Mouse (Mus musculus) limb, embryonic 12.5 days (tissue): Measurements from ENCODE around the gene Arvcf. TPM values are rescaled to one million over a fixed set of nuclear protein-coding genes. Genes with fewer than 3 reads are reported as not detected.
A peak's percentile ranks its signal among the peaks of the same experiment; 100 is the strongest.

Experiments
- ATAC-seq: fragments of 200-750 bp; cut with Nextera tagmentation; 2 replicates; pipeline ENCODE4 v1.8.0; 2017; ENCODE audit warnings: low read depth, moderate TSS enrichment; ENCODE audit not compliant: insufficient number of reproducible peaks, insufficient read depth, low FRiP score, low TSS enrichment
- H3K27ac ChIP-seq: fragments of 300-500 bp; sonication (generic); 2 replicates; pipeline ENCODE4 v1.5.1; 2016; ENCODE audit warnings: mild to moderate bottlenecking, moderate library complexity
- H3K27me3 ChIP-seq: fragments of 300-500 bp; sonication (generic); 2 replicates; pipeline ENCODE4 v1.6.1; 2016; ENCODE audit warnings: mild to moderate bottlenecking, moderate library complexity
- H3K36me3 ChIP-seq: fragments of 300-500 bp; sonication (generic); 2 replicates; pipeline ENCODE4 v1.6.1; 2016; ENCODE audit warnings: mild to moderate bottlenecking, moderate library complexity
- H3K4me1 ChIP-seq: fragments of 300-500 bp; sonication (generic); replicated peaks from 2 replicates; pipeline ENCODE4 v1.6.1; 2016
- H3K4me2 ChIP-seq: fragments of 300-500 bp; sonication (generic); 2 replicates; pipeline ENCODE4 v1.6.1; 2016; ENCODE audit warnings: mild to moderate bottlenecking, moderate library complexity
- H3K4me3 ChIP-seq: fragments of 300-500 bp; sonication (generic); replicated peaks from 2 replicates; pipeline ENCODE4 v1.5.1; 2016; ENCODE audit warnings: mild to moderate bottlenecking
- H3K9ac ChIP-seq: fragments of 300-500 bp; sonication (generic); replicated peaks from 2 replicates; pipeline ENCODE4 v1.6.1; 2016; ENCODE audit warnings: mild to moderate bottlenecking, moderate library complexity
- H3K9me3 ChIP-seq: fragments of 300-500 bp; sonication (generic); 2 replicates; pipeline ENCODE4 v1.6.1; 2016; ENCODE audit warnings: mild to moderate bottlenecking, moderate library complexity
- WGBS: fragments of 180-500 bp; shearing (Covaris S2); methylation state at CpG from one replicate; pipeline ENCODE4 v1.1.7; 2016; 5-methylcytosine and 5-hydroxymethylcytosine counted together
- polyA plus RNA-seq: library from polyadenylated mRNA; unstranded; fragments of >200 nt; fragmentation: Nextera tagmentation; extraction: Ambion mirVana; gene quantifications from 2 replicates; pipeline ENCODE4 v1.2.1, GENCODE M21; 2016

Gene Arvcf
- polyA plus RNA-seq, 1 experiment from 2014 or later = 46.3 TPM

DNA sequence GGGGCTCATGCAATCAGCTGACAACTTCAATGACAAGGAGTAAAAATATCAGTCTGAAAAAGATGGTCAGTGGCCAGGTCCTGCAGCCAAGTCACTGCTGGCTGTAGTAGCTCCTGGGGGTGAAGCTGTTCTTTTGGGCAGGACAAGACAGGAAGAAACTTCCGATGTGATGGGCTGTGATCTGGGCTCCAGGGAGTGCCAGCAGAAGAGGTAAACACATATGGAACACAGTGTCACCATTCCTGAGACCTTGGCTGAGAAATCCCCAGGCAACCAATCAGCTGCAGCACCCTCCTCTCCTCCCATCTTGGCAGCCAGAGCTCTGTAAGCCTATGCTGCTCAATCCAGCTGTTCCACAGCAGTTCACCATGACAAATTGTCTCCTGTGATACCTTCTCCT is 8.1 kb upstream of the Arvcf start:
- no peak for ATAC-seq
- Histone ChIP-seq H3K36me3 (no peaks in the 10 kb centered on the region), H3K27ac (no peak overlapping the region), H3K4me2 (no peak overlapping the region), H3K9ac (no peak overlapping the region), H3K4me1 (peaks cover 12% of the 10 kb centered on the region), H3K4me3 (no peak overlapping the region), H3K27me3 (no peaks in the 10 kb centered on the region), H3K9me3 (no peaks in the 10 kb centered on the region)
- 22% methylated on average over 1 of the region's 1 CpGs for WGBS

GRCm38 (mm10) chr16:18341605-18342004 is 6.4 kb upstream of the Arvcf start:
- no peak for ATAC-seq
- Histone ChIP-seq H3K27me3 (peaks cover 6% of the 10 kb centered on the region), H3K9me3 (no peaks in the 10 kb centered on the region), H3K27ac (no peak overlapping the region), H3K4me1 (peaks cover 12% of the 10 kb centered on the region), H3K36me3 (no peaks in the 10 kb centered on the region), H3K4me3 (no peak overlapping the region), H3K4me2 (no peak overlapping the region), H3K9ac (no peak overlapping the region)
- 85% methylated on average over 8 of the region's 8 CpGs for WGBS

- no peak overlapping the region for H3K4me3 ChIP-seq
- H3K27ac ChIP-seq = no peak overlapping the region
- peaks cover 12% of the 10 kb centered on the region for H3K4me1 ChIP-seq
- H3K27me3 ChIP-seq = peaks cover 10% of the 10 kb centered on the region
- ATAC-seq = no peak
- H3K4me2 ChIP-seq = no peak overlapping the region
- H3K9ac ChIP-seq = no peak overlapping the region
- H3K36me3 ChIP-seq = no peaks in the 10 kb centered on the region
- no peaks in the 10 kb centered on the region for H3K9me3 ChIP-seq
- WGBS = 84% methylated on average over 2 of the region's 2 CpGs
Measured at GRCm38 (mm10) chr16:18342076-18342475, 5.9 kb upstream of the Arvcf start.

- Histone ChIP-seq H3K36me3 (no peaks in the 10 kb centered on the region), H3K4me2 (peak overlapping the region; percentile 76), H3K4me1 (peaks cover 12% of the 10 kb centered on the region), H3K9me3 (no peaks in the 10 kb centered on the region), H3K27me3 (peaks cover 16% of the 10 kb centered on the region), H3K27ac (no peak overlapping the region), H3K9ac (peak overlapping the region; percentile 52), H3K4me3 (peak overlapping the region; percentile 64)
- ATAC-seq = no peak
- WGBS = 41% methylated on average over 9 of the region's 9 CpGs
Measured at GRCm38 (mm10) chr16:18342650-18343570, 5.1 kb upstream of the Arvcf start.

DNA sequence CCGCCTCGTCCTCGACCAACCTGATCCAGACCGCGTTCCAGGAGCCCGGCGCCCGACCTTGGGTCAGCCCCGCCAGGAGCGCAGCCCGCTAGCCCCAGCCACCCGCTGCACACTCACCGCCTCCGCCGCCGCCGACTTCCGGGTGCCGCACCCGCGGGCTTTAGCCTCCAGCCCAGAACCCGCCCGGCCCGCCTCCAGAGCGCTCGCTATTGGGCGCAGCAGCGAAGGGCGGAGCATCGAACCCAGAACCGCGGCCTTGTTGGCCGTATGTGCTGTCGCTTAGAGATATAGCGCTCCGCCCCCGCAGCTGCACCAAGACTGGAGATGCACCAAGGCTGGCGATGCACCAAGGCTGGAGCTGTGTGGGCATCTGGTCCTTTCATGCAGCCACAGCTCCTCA is 4.2 kb upstream of the Arvcf start:
- Histone ChIP-seq H3K4me2 (peak overlapping the region; percentile 76), H3K9ac (peak overlapping the region; percentile 52), H3K36me3 (no peaks in the 10 kb centered on the region), H3K27ac (no peak overlapping the region), H3K9me3 (no peaks in the 10 kb centered on the region), H3K4me3 (peak overlapping the region; percentile 64), H3K4me1 (peaks cover 16% of the 10 kb centered on the region), H3K27me3 (peaks cover 22% of the 10 kb centered on the region)
- under 1% methylated on average over 38 of the region's 38 CpGs for WGBS
- peak; percentile 87 for ATAC-seq

GRCm38 (mm10) chr16:18345243-18345642 is 2.7 kb upstream of the Arvcf start:
- 0 out of 2 replicates have a peak, but pooled peaks have one; percentile 3 for ATAC-seq

DNA sequence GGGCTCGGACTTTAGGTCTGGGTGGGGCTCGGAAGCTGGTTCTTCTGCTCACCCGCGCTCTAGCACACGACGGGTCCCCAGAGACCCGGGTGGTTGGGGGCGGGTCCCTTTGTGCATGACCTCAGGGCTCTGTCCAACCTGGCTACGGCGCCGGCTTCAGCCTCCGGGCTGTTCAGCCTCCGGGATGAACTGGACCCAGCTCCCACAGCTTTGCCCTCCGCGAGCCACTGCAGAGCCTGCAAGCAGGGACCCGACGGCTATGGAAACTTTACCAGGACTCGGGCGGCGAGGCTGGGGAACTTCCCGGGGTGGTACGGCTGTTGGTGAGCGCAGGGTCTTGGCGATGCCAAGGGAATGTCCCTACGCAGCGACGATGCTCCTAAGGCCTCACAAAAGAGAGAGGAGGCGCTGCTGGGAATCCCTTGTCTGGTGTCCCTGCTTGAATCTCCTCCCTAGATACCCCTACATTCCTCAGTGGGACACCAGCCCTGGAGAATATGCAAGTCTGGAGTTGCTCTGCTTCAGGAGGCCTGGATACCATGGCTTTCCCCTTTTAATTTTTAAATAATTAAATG is 706 bp downstream of the Arvcf start:
- Histone ChIP-seq H3K27me3 (peaks cover 48% of the 10 kb centered on the region), H3K9me3 (no peaks in the 10 kb centered on the region), H3K4me2 (peak overlapping the region; percentile 99), H3K4me1 (peaks cover 13% of the 10 kb centered on the region), H3K36me3 (no peaks in the 10 kb centered on the region), H3K27ac (no peak overlapping the region), H3K9ac (peak overlapping the region; percentile 72), H3K4me3 (peak overlapping the region; percentile 71)
- 1% methylated on average over 28 of the region's 28 CpGs for WGBS
- no peak for ATAC-seq

More at GRCm38 (mm10) chr16:18345243-18345642, 2.7 kb upstream of the Arvcf start:
- Histone ChIP-seq H3K27me3 (peaks cover 37% of the 10 kb centered on the region), H3K36me3 (no peaks in the 10 kb centered on the region), H3K4me2 (no peak overlapping the region), H3K27ac (no peak overlapping the region), H3K4me1 (peaks cover 19% of the 10 kb centered on the region), H3K9ac (no peak overlapping the region), H3K4me3 (no peak overlapping the region), H3K9me3 (no peaks in the 10 kb centered on the region)
- 4% methylated on average over 3 of the region's 3 CpGs for WGBS

DNA sequence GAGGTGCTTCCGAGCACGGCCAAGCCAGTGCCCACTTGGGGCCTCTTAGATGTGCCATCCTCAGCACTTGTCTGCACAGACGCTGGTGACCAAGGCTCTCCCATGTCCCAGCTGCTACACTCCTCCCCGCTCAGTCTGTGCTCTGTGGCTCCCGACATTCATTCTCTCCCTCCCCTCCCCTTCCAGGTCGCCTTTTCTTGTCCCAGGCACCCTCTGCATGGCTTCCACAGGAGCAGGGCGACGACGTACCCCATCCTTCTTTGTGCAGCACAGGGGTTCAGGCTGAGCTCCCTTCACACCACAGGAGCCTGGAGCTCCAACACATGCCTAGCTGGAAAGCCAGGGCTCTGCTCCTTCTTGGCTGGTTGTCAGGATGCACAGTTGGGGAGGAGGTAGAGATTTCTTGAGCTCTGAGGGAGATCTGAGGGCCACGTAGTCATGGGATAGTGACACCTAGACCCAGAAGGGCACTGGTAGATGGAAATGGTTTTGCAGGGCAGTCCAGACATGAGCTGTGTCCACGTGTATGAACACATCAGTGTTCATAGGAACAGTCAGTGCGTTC is 1.9 kb downstream of the Arvcf start:
- WGBS = 78% methylated on average over 12 of the region's 12 CpGs
- Histone ChIP-seq H3K27ac (no peak overlapping the region), H3K9ac (no peak overlapping the region), H3K27me3 (peaks cover 48% of the 10 kb centered on the region), H3K4me3 (no peak overlapping the region; the same call in 1 of the 2 replicates), H3K4me1 (peaks cover 6% of the 10 kb centered on the region), H3K36me3 (no peaks in the 10 kb centered on the region), H3K9me3 (no peaks in the 10 kb centered on the region), H3K4me2 (no peak overlapping the region)
- ATAC-seq = no peak

DNA sequence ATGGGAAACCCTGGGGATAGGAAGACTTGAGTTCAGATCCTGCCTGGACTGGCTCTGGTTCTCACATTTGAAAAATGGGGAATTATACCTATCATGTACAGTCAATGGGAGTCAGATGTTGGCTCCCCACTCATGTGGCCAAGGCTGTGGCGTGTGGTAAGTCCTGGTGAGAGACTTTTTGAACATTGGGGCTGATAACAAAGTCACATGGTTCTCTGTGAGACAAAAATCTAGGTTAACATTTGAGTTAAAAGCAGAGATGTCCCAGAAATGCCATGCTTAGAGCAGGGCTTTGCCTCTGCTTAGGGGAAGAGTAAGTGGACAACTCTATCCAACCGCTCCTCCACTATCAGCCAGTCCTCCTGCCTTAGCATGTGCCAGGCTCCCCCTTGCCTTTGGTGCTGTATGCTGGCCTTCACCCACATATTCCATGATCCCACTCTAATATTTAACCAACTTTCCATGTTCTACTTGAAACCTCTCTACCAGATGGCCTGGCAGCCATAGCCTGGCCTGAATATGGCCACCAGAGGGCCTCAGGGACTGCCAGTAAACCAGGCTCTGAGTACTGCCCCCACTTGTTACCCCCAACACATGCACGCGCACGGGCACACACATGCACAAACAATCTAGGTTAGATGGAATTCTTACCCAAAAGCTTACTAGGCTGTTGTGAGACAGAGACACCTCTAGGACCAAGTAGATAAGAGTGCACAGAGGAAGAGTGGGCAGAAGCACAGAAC is 3.5 kb downstream of the Arvcf start:
- ATAC-seq = no peak
- WGBS = 63% methylated on average over 5 of the region's 5 CpGs

GRCm38 (mm10) chr16:18353106-18353505 is 5.1 kb downstream of the Arvcf start:
- Histone ChIP-seq H3K36me3 (no peaks in the 10 kb centered on the region), H3K27ac (no peak overlapping the region), H3K4me3 (no peak overlapping the region), H3K9me3 (no peaks in the 10 kb centered on the region), H3K9ac (no peak overlapping the region), H3K4me1 (peaks cover 6% of the 10 kb centered on the region; the same call in 1 of the 2 replicates), H3K4me2 (no peak overlapping the region), H3K27me3 (peaks cover 32% of the 10 kb centered on the region)
- 82% methylated on average over 1 of the region's 1 CpGs for WGBS
- ATAC-seq = no peak

More for the DNA sequence above, 3.5 kb downstream of the Arvcf start:
- H3K36me3 ChIP-seq = no peaks in the 10 kb centered on the region
- H3K4me2 ChIP-seq = no peak overlapping the region
- peaks cover 43% of the 10 kb centered on the region for H3K27me3 ChIP-seq
- H3K27ac ChIP-seq = no peak overlapping the region
- H3K9ac ChIP-seq = no peak overlapping the region
- H3K4me1 ChIP-seq = peaks cover 6% of the 10 kb centered on the region; the same call in 1 of the 2 replicates
- H3K9me3 ChIP-seq = no peaks in the 10 kb centered on the region
- H3K4me3 ChIP-seq = no peak overlapping the region

DNA sequence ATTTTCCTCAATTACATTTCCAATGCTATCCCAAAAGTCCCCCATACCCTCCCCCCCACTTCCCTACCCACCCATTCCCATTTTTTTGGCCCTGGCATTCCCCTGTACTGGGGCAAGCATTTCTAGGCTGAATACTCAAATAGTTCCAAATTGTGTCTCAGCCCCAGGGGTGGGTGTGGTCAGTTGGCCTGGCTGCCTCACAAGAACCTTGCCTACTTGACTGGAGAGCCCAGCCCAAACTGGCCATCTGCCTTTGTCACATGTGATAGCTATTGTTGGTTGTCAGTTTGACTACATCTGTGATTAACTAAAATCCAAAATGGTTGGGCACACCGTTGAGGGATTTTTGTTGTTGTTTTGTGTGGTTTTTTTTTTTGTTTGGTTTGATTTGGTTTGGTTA is 9.0 kb downstream of the Arvcf start:
- Histone ChIP-seq H3K4me2 (no peak overlapping the region), H3K4me1 (no peaks in the 10 kb centered on the region), H3K36me3 (no peaks in the 10 kb centered on the region), H3K4me3 (no peak overlapping the region), H3K27ac (no peak overlapping the region), H3K9me3 (no peaks in the 10 kb centered on the region), H3K9ac (no peak overlapping the region), H3K27me3 (no peaks in the 10 kb centered on the region)
- WGBS = 86% methylated on average over 1 of the region's 1 CpGs
- ATAC-seq = no peak
